Mouse (Mus musculus) central nervous system, embryonic 11.5 days (tissue): ENCODE measurements around the gene Gjb2. TPM values are rescaled to one million over a fixed set of nuclear protein-coding genes. Genes with fewer than 3 reads are reported as not detected.

Experiments used
- polyA plus RNA-seq: library from polyadenylated mRNA; depleted of rRNA; stranded (reverse); fragments of >200 nt; gene quantifications from 2 replicates; pipeline ENCODE4 v1.2.3, GENCODE M21; 2012; rRNA removed

The Gjb2 gene
- 3.6 and 7.9 TPM in 2 replicates for polyA plus RNA-seq

GRCm38 (mm10) chr14:57104106-57105023 is at the start of gene Gjb2:
Gene Gjb2 (minus strand): TSS chr14:57104702.

DNA sequence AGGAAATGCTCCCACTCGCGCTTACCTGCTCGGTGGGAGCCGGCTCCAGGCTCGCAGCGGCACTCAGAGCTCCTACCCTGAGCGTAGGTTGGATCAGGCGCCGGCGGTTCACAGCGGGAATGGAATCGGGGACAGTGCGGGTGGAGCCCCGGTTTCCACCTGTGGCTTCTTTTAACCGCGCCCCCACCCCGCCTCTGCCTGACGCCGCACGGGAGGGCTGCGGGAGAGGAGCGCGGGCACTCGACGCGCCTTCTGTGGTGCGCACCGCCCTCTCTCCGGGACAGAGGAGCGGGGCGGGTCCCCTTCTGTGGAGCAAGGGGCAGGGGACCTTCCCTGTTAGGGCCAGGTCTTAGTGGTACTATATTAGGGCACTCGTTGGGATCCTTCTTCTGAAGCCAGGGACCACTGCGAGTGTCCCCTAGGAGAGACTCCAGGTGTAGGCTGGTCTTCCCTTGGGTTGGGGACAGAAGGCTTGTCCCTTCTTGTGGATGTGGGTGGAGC is 28.7 kb upstream of the Gjb2 start, which contains the start of gene Gjb6:
Gene Gjb6 (minus strand): TSS at position 451 of the 501 bp plus-strand sequence.

DNA sequence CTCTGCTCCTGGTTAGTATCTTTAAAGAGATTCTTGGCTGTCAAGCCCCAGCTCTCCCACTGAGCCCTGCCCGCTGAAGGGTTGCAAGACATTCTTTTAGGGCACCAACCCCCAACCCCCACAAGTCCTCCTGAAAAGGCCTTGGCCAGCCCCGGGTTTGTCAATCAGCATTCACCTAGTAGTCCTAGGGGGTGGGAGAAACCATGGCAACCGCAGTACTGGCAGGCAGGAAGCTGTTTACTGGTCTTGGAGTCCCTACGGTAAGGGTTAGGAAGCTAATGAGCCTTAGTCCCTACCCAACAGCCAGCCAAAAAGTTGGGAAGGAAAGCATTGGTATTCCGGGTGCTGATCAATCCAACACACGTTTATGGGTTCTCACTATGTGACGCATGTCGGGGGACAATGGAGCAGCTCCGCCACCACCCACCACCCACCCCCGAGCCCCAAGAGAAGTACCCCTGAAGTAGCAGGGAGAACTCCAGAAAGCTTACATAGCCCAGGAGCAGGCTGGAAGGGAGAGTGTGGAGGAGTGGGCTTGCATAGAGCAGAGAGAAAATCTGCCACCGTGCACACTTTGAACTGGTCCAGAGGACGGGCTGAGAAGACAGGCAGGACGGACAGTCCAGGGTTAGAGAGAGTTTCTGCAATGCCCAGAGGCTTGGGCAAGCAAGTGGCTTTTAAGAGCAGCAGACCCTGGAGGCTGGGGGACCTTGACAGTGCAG is 11.5 kb upstream of the Gjb2 start, which contains the start of gene Gm4491:
Gene Gm4491 (minus strand): TSS at position 61 of the 722 bp plus-strand sequence.

GRCm38 (mm10) chr14:57057563-57058321 is 46.8 kb downstream of the Gjb2 start, which contains the start of gene Gja3:
Gene Gja3 (minus strand): TSS chr14:57058100.

Other genes with a start within 250 kb of the Gjb2 start
- 50.8 and 96.4 TPM in 2 replicates for gene Zmym2, start 218.0 kb downstream of the Gjb2 start, polyA plus RNA-seq
- gene Gja3, start 46.6 kb downstream of the Gjb2 start, polyA plus RNA-seq: 0.36 and 0.45 TPM in 2 replicates
- gene Gm4491, start 11.2 kb upstream of the Gjb2 start, polyA plus RNA-seq: not detected in 2 replicates
- gene Gjb6, start 28.9 kb upstream of the Gjb2 start, polyA plus RNA-seq: 2.7 and 5.2 TPM in 2 replicates